Mouse (Mus musculus): Measurements from ENCODE around the gene Snrpa1.
"Not testable (repeated sequence)": the region's sequence is repeated elsewhere in the genome, so short reads cannot be mapped to it uniquely, and the experiment has no call there.

The Snrpa1 gene

GRCm38 (mm10) chr7:66058703-66059102 lies at the start of gene Snrpa1:
Snrpa1 (plus strand) TSS chr7:66059003.
- DNase-seq = no peak

- DNase-seq = no peak
Measured at GRCm38 (mm10) chr7:66010518-66010917, 48.3 kb upstream of the Snrpa1 start.

GRCm38 (mm10) chr7:66027747-66028146 lies 31.1 kb upstream of the Snrpa1 start:
- peak; percentile 21 for DNase-seq

- DNase-seq = no peak
Measured at GRCm38 (mm10) chr7:66028766-66029512, 29.9 kb upstream of the Snrpa1 start.

GRCm38 (mm10) chr7:66036809-66037208 lies 22.0 kb upstream of the Snrpa1 start:
- DNase-seq = no peak

- no peak for DNase-seq
Measured at GRCm38 (mm10) chr7:66038261-66038660, 20.5 kb upstream of the Snrpa1 start.

GRCm38 (mm10) chr7:66038730-66039129 lies 20.1 kb upstream of the Snrpa1 start:
- no peak for DNase-seq

DNA sequence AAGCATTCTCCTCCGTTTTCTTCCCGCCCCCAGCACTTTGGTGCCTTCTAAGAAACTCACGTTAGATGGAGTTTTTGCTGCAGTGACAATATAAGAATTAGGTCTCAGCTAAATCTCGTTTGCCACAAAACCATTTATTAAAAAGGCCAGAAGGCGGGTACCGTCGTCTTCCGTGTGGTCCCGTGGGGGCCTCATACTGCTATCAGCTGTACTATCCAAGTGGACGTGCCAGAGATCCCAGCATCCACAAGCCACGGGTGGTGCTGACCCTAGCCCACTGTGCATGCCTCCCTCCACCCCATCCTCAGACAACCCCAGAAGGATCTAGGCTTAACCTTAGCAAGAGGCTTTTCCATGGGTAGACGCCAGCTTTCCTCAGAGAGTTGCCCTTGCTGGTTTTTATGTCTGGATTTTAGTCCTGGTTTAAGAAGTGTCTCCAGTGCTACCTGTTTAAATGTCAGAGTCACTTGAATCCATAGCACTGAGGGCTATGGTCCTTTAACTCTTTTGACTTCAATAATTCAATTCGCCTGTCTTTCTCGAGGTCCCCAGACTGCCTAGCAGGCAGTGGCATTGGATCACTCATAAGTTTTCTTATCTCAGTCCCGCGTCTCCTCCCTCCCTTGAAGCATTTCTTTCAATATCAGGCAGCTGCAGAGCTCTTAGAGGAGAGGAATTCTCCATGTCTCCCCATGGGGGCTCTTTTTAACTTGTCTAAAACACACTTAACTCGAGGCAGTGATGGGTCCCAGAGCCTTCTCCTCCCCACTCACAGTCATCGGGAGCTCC lies 18.6 kb upstream of the Snrpa1 start:
- DNase-seq = no peak

- no peak for DNase-seq
Measured at GRCm38 (mm10) chr7:66043552-66044459, 15.0 kb upstream of the Snrpa1 start, which contains the start of gene Gm45213. Gm45213 (plus strand) TSS chr7:66043602.

DNA sequence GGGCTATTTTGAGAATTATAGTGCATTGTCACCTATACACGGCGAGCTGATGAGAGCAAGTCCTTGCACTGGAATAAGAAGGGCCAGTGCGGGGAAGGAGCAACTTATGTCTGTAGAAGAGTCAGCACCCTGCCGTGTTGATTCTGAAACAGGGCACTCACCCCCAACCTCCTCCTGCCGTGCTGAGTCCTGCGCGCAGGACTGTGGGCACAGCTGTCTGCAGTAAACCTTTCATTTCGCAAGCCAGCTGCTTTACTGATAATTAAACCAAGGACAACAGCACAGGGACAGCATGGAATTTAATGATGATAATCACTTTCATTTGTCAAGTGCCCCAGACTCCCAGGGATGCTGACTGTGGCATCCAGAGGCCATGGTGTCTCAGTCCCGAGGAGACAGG lies 14.2 kb upstream of the Snrpa1 start:
- no peak for DNase-seq

GRCm38 (mm10) chr7:66046921-66047918 lies 11.6 kb upstream of the Snrpa1 start:
- no peak for DNase-seq

DNA sequence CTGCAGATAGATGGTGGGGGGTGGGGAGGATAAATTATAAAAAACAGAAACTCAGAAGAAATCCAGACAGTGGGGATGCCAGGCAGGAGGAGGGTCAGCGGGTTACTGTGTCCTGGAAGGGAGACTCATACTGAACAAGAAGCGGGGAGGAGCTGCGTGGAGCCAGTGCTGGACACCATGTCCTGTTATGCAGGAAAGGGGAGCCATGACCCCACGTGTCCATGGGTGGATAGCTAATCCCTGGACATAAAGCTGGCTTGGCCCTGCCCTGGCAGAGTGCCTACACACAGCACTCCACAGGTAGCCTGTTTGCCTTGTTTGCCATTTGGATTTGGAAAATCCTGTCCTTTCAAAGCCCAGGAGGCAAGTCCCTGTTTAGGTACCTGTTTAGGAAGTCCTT lies 10.8 kb upstream of the Snrpa1 start:
- DNase-seq = no peak

DNA sequence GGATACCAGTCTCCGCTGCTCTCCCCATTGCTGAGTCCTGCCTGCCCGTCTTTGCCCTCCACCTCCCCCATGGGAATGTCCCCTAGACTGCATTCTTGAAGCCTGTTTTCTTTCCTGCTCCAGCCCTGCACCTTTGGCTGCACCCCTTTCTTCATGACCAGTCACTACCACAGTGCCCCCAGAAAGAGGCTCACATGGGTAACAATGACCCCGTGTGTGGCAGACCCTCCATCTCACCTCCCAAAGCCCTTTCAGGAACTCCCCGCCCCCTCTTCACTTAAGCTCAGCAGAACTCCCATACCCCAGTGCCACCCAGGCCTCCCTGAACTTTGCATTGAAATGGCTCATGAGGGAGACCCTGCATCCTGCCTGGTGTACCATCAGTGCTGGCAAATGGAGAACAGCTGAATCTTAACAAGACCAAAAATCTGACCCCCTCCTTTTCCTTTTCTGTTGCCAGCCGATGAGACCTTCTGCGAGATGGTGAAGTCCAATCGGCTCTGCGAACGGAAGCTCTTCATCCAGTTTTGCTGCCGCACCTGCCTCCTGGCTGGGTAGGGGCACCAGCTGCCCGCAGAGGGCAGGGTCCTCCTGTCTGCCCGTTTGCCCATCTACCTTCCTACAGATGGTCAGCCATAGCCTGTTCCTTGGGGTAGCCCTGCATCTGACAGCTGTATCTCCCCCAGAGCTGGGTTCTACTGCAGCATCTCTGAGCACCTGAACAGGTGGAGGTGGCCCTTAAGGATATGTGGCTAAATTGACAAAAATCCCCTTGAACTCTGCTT lies 10.2 kb upstream of the Snrpa1 start:
- DNase-seq = no peak

DNA sequence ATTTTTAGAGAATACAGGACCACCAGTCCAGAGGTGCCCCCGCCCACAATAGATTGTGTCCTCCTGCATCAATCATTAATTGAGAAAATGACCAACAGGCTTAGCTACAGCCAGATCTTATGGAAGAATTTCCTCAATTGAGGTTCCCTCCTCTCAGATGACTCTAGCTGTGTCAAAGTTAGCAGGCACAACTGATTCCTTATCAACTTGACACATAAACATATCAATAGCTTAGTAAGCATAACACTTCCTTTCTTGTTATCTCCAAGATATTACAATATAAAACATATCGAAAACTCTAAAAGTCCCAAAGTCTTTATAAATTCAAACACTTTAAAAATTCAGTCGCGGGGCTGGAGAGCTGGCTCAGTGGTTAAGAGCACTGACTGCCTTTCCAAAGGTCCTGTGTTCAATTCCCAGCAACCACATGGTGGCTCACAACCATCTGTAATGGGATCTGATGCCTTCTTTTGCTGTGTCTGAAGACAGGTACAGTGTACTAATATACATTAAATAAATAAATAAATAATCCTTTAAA lies 4.8 kb upstream of the Snrpa1 start:
- no peak for DNase-seq

DNA sequence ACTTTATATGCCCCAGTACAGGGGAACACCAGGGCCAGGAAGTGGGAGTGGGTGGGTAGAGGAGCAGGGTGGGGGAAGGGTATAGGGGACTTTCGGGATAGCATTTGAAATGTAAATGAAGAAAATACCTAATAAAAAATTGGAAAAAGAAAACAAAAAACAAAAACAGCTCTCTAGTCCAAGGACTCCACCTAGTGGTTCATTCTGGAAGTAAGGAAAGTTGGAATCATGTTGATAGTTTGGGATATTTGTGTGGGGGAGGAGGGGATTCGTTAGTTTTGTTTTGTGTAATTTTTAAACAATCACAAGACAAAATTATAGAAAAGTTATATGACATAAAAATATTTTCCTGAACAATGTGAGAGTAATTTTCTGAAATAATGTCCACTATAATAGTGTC lies 3.4 kb upstream of the Snrpa1 start:
- DNase-seq = not testable (repeated sequence)

GRCm38 (mm10) chr7:66060066-66060956 lies 1.5 kb downstream of the Snrpa1 start:
- DNase-seq = peak; percentile 88

DNA sequence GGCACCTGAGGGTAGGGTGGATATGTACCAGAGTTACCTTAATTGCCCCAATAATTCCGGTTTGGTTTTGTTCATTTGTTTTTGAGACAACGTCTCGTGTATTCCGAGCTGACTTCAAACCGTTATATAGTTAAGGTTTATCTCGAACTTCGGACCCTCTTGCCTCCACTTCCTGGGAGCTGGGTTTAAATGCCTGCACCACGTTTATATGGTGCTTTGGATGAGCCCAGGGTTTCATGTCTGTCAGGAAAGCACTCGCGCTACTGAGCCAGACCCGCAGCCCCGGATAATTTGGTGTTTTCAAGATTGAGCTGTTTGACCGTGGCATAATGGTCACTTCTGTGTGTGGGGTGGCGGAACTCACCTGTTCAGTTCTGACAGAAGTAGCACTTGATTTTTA lies 2.3 kb downstream of the Snrpa1 start:
- DNase-seq = no peak

GRCm38 (mm10) chr7:66076411-66076810 lies 17.6 kb downstream of the Snrpa1 start:
- DNase-seq = no peak

- peak; percentile 94 for DNase-seq
Measured at GRCm38 (mm10) chr7:66079364-66080230, 20.8 kb downstream of the Snrpa1 start, which contains the start of gene Selenos. Selenos (plus strand) TSS chr7:66079649.
